Mouse (Mus musculus): ENCODE measurements around the gene Dus3l.

Gene Dus3l

GRCm38 (mm10) chr17:56793614-56794319 lies 29.2 kb downstream of the Dus3l start:
- DNase-seq = no peak

GRCm38 (mm10) chr17:56799276-56799675 lies 34.7 kb downstream of the Dus3l start:
- no peak for DNase-seq

- DNase-seq = no peak
Observed at GRCm38 (mm10) chr17:56802065-56802464, 37.5 kb downstream of the Dus3l start.

GRCm38 (mm10) chr17:56804952-56805351 lies 40.4 kb downstream of the Dus3l start:
- no peak for DNase-seq

- DNase-seq = no peak
Observed at GRCm38 (mm10) chr17:56805784-56806183, 41.2 kb downstream of the Dus3l start.

- DNase-seq = peak; percentile 80
Observed at GRCm38 (mm10) chr17:56808518-56808917, 44.0 kb downstream of the Dus3l start.

GRCm38 (mm10) chr17:56810245-56810644 lies 45.7 kb downstream of the Dus3l start:
- DNase-seq = peak; percentile 61

- peak; percentile 80 for DNase-seq
Observed at GRCm38 (mm10) chr17:56814316-56815056, 49.9 kb downstream of the Dus3l start.

- no peak for DNase-seq
Observed at GRCm38 (mm10) chr17:56815057-56815345, 50.4 kb downstream of the Dus3l start.

- DNase-seq = no peak
Observed at GRCm38 (mm10) chr17:56818067-56818636, 53.6 kb downstream of the Dus3l start.

GRCm38 (mm10) chr17:56819032-56819545 lies 54.5 kb downstream of the Dus3l start:
- no peak for DNase-seq

All from right cerebral cortex, postnatal 25 days (tissue).